Mouse (Mus musculus): ENCODE measurements at regions not wholly inside any gene's neighbourhood (a gene's known extent, or its start where the extent isn't known, plus 50 kb on each side); places are given as distances from the start of the nearest gene placed in this dataset.

DNA sequence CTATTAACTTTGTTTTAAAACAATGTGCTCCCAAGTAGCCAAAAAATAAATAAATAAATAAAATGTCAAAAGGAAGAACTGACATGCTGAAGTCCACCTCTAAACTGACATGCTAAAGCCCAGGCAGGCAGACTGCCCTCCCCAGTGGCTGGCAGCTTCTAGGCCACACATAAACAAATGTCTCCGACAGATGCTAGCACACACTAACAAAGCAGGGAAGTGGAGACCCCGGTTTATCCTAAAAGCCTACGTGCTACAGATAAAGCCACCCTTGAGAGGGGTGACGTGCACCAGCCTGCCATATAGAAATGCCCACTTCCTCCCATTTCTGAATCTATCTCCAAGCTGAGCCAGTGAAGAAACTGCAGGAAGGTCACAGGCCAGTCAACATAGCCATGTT, 194.4 kb upstream of the Gm37988 start:
- no peak for TF ChIP-seq CTCF (IDR thresholded peaks at IDR 0.05; ENCODE audit: control insufficient read depth, insufficient read depth, insufficient replicate concordance, low read depth, low read length)
- no peak for TF ChIP-seq POLR2A (IDR thresholded peaks at IDR 0.05; ENCODE audit: control insufficient read depth, low read depth, low read length)

Measured in testis, adult 2 months (tissue).